Mouse (Mus musculus) layer of hippocampus, adult 2 months (tissue): ENCODE measurements around the gene Rpp14. TPM values are rescaled to one million over a fixed set of nuclear protein-coding genes. Genes with fewer than 3 reads are reported as not detected.

Experiments
- DNase-seq, 2 experiments: peaks; one replicate each; pipeline ENCODE4 v3.0.0; 2022; ENCODE audit warnings: low spot score in 2 of 2
- H3K27ac ChIP-seq: fragments of 200-600 bp; 2 replicates; pipeline ENCODE4 v1.8.1; 2022
- H3K4me3 ChIP-seq: fragments of 200-600 bp; 2 replicates; pipeline ENCODE4 v1.8.1; 2022; ENCODE audit warnings: mild to moderate bottlenecking
- CTCF ChIP-seq: fragments of 200-600 bp; conservative IDR thresholded peaks from 2 replicates; pipeline ENCODE4 v1.8.1; 2022; ENCODE audit warnings: antibody characterized with exemption, mild to moderate bottlenecking, moderate library complexity
- total RNA-seq, 2 experiments: library from RNA; stranded (reverse); gene quantifications; 2 replicates each; pipeline ENCODE4 v1.2.3; 2021

The Rpp14 gene
- total RNA-seq, 2 experiments from 2014 or later = 30.5 to 31.7 TPM

DNA sequence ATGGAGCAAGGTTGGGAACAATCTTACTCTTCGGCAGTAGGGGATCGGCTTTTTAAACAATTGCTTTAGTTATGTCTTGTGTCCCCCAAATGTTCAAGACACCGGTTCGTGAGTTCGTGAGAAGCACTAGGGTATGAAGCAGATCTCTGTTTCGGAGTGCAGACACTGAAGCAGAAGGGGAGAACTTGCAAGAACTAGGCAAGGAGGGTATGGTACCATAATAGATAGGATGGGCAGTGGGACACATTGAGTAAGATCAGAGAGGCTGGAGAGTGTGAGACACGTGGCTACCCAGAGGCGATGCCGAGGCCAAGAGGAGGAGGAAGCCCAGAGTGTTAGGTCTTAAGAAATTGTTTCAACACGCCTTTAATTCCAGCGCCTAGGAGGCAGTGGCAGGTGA is 551 bp downstream of the Rpp14 start:
- no peak for TF ChIP-seq CTCF
- DNase-seq = no peak
- peak overlapping the region; percentile 96 for H3K4me3 ChIP-seq
- peak overlapping the region; percentile 100 for H3K27ac ChIP-seq

DNA sequence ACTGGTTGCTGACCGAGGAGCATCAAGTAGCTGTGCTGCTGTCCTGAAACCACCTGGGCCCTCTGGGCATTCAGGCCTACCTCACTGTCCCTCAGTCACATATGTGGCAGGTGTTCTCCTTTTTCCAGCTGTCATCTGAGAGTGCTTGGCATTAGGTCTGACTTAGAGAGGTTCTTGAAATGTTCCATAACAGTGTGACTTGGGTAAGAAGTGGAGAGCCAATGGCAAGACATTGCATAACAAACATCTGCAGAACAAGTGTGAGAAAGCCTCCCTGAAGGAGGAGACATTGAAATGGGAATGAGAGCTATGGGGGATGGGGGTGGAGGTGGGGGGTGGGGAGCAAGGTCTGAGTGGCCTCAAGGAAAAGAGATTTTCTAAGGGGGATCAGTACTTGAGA is 2.8 kb downstream of the Rpp14 start:
- Histone ChIP-seq H3K4me3 (no peak overlapping the region), H3K27ac (no peak overlapping the region)
- DNase-seq = no peak
- TF ChIP-seq CTCF = no peak

GRCm38 (mm10) chr14:8089016-8089415 is 8.8 kb downstream of the Rpp14 start:
- Histone ChIP-seq H3K4me3 (no peak overlapping the region), H3K27ac (no peak overlapping the region)
- TF ChIP-seq CTCF = no peak
- no peak for DNase-seq

DNA sequence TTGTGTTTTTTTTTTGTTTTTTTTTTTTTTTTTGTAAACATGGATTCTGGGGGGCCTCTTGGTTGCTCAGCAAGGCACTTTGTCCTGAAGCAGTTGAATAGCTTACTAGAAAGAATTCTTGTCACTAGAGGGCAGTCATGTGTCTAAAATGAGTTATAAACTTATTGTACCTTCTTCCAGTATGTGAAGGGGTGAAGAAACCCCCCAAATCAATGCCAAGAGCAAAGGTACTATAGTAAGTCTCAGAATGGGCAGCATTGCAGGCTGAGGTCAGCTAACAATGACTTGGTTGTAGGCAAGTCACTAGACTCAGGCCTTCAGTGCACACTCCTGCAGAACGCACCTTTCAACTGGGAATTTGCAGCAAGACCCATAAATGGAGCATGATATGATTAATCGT is 12.4 kb downstream of the Rpp14 start:
- TF ChIP-seq CTCF = peak; percentile 78
- Histone ChIP-seq H3K4me3 (no peak overlapping the region), H3K27ac (no peak overlapping the region)
- DNase-seq = peak in 1 of 2 experiments; percentile 35

DNA sequence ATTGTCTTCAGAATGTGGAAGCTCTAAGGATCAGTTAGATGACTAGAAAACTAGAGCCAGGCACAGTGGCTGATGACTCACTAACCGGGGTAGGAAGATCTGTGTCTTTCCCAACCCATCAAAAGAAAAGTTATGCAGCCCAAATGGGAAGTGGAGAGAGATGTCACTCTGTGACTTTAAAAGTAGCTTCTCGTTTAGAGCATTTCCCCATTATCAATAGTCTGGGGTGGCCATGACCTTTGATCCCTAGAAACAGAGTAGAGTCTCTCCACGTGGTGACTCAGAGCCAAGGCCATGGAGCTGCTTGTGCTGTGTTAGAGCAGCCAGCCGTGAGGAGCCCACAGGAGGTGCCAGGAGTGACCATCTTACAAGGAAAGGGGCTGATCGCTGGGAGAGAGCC is 13.3 kb downstream of the Rpp14 start:
- Histone ChIP-seq H3K4me3 (no peak overlapping the region), H3K27ac (no peak overlapping the region)
- TF ChIP-seq CTCF = no peak
- DNase-seq = no peak

DNA sequence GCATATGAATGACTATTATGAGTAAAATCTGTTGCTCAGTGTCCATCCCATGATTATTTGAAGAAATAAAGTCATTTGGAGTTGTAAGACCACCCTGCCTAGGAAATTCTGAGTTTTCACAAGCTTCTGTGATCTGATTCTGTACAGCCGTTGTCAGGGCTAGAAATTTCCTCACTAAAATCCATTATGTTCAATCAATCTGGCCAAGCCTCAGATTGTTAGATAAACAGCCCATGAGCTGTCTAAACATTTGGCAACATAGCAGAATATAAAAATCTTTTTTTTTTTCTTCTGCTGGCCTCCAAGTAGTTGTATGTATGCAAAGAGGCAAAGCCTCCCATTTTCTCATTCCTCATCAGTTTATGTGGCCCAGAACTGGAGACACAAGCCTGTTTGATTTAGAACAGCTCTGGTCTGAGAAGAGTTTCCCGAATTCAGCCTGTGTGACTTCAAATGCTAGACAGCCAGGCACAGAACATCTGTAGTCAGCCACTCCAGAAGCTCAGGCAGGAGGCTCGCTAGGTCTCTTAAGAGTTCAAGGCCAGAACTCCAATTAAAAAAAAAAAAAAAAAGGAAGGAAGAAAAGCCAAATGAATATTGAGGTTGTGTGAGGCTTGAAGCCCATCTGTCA is 14.9 kb downstream of the Rpp14 start:
- Histone ChIP-seq H3K4me3 (0 out of 2 replicates have a peak overlapping the region, but pooled peaks have one; percentile 2), H3K27ac (peak overlapping the region; percentile 36; the same call in 1 of the 2 replicates)
- no peak for DNase-seq
- no peak for TF ChIP-seq CTCF

DNA sequence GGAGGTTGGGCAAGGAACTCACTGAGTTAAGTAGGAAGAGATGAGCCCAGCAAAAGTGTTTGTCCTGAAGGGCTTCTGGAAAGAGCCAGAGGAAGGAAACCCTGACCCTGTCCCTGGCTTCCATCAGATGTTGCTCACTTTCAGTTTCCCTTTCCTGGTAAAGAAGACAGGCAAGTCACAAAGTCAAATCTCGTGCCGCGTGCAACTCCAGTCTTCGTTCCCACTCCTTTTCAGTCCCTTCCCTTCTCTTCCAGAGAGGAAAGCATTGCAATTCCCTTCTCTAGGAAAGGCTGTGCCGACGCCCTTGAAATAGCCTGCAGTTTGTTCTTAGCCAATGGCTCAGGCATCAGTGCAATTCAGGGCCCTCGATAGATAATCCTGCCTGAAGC is 15.4 kb downstream of the Rpp14 start:
- TF ChIP-seq CTCF = no peak
- Histone ChIP-seq H3K27ac (peak overlapping the region; percentile 36), H3K4me3 (peak overlapping the region; percentile 2; the same call in 1 of the 2 replicates)
- no peak for DNase-seq

- Histone ChIP-seq H3K27ac (peak within 1 kb of the TSS; percentile 88), H3K4me3 (peak within 1 kb of the TSS; percentile 70)
- no peak for TF ChIP-seq CTCF
- peak; percentile 92 to 95 for DNase-seq
Measured at GRCm38 (mm10) chr14:8097978-8098686, 18.0 kb downstream of the Rpp14 start, which contains the start of gene Pxk. Pxk (plus strand) TSS chr14:8098211.

- H3K4me3 ChIP-seq = peak overlapping the region; percentile 70
- no peak for TF ChIP-seq CTCF
Measured at GRCm38 (mm10) chr14:8098687-8098995, 18.5 kb downstream of the Rpp14 start.

DNA sequence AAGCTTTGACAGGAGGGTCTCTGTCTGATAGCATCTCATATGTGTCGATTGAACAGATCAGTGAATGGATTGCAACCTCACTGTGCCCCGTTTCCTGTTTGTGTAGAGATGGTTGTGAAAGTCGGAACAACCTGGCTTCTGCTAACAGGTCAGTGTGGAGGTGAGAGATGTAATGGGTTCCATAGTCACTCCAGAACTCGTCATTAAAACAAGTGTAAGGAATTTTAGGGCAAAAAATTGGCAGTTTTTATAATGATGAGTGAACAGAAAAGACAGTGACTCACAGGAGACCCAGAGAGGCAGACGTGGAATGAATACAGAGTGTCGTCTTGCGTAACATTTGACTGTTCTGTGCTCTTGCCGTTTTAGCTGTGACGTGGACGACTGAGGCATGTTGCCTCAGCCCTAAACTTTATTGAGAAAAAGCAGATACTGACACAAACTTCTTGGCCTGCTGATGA is 19.4 kb downstream of the Rpp14 start:
- DNase-seq = peak in 1 of 2 experiments; percentile 37
- TF ChIP-seq CTCF = no peak

More at GRCm38 (mm10) chr14:8098687-8098995, 18.5 kb downstream of the Rpp14 start:
- H3K27ac ChIP-seq = peak overlapping the region; percentile 88
- DNase-seq = no peak

DNA sequence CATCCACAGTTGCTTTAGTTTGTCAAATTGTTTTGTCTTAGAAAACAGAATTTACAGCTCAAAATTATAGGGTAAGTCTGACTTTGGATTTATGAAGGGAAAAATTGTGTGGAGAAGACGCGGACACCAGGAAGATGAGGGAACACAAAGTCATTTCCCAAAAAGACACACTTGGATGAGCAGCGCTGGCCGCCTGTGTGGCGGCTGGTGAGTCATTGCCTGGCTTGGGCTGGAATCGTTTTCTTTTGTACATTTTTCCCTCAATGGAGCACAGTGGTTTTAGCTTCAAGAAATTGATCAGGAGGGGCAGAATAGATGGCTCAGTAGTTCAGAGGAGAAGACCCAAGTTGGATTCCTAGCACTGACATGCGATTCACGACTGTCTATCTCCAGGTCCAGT is 21.7 kb downstream of the Rpp14 start:
- Histone ChIP-seq H3K4me3 (no peak overlapping the region), H3K27ac (no peak overlapping the region)
- no peak for TF ChIP-seq CTCF
- DNase-seq = no peak

More for the DNA sequence above, 19.4 kb downstream of the Rpp14 start:
- Histone ChIP-seq H3K27ac (peak overlapping the region; percentile 88), H3K4me3 (peak overlapping the region; percentile 70)

DNA sequence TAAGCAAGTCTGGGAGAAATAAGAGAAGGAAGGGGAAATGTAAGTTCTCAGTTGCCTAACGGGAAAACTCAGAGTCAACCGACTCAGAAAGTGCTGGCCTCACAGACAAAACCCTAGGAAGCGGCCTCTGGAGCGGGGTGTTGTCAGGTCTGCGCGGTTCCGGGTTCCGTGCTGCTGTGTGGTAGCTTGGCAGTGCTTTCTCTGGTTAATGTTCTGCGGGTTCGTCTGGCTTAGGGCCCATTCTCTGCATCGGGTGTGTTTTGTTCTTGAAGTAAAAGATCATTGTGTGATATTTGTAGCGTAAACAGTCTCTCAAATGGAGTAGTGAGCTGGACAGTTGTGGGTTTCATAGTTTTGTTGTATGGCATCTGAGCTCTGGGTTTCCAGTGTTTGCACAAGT is 22.5 kb downstream of the Rpp14 start:
- H3K4me3 ChIP-seq = no peak overlapping the region
- no peak for TF ChIP-seq CTCF
- DNase-seq = no peak
- 0 out of 2 replicates have a peak overlapping the region, but pooled peaks have one; percentile 14 for H3K27ac ChIP-seq

- DNase-seq = no peak
- TF ChIP-seq CTCF = no peak
- H3K4me3 ChIP-seq = no peak overlapping the region
- H3K27ac ChIP-seq = no peak overlapping the region
Measured at GRCm38 (mm10) chr14:8108047-8108446, 27.9 kb downstream of the Rpp14 start.

- no peak for DNase-seq
- Histone ChIP-seq H3K27ac (no peak overlapping the region), H3K4me3 (no peak overlapping the region)
- no peak for TF ChIP-seq CTCF
Measured at GRCm38 (mm10) chr14:8108976-8109375, 28.8 kb downstream of the Rpp14 start.
